Mouse (Mus musculus): ENCODE results near the gene Hsd17b3. TPM values are rescaled to one million over a fixed set of nuclear protein-coding genes. Genes with fewer than 3 reads are reported as not detected.

The Hsd17b3 gene
- polyA plus RNA-seq, 1 experiment from 2014 or later = not detected

DNA sequence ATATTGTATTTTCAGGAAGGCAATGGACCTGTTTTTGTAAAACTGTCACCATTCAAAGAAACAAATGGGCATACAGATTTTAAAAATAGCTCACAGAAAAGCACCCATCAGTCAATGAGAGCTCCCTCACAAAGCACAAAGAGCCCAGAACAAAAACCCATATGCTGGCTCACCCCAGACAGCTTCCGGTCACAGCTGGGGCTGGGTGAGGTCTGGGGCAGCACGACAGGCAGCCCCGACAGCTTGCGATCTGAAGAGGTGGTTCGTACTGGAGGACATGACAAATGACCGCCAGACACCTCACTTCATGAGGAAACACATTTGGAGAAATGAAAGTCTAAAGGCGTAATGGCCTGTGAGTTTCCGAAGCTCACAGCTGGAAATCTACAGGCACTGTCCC, 18.5 kb upstream of the Hsd17b3 start:
- Histone ChIP-seq H3K27me3 (no peaks in the 10 kb centered on the region), H3K36me3 (no peaks in the 10 kb centered on the region), H3K4me3 (no peak overlapping the region), H3K9me3 (replicated peaks) (no peaks in the 10 kb centered on the region), H3K9ac (no peak overlapping the region), H3K27ac (no peak overlapping the region), H3K4me1 (replicated peaks) (peaks cover 2% of the 10 kb centered on the region; the same call in 1 of the 2 replicates), H3K4me2 (no peak overlapping the region; the same call in 1 of the 2 replicates)
- 46% methylated on average over 8 of the region's 8 CpGs for WGBS
- no peak for ATAC-seq (replicated peaks; ENCODE audit: insufficient number of reproducible peaks, insufficient read depth, low FRiP score, low read depth)

DNA sequence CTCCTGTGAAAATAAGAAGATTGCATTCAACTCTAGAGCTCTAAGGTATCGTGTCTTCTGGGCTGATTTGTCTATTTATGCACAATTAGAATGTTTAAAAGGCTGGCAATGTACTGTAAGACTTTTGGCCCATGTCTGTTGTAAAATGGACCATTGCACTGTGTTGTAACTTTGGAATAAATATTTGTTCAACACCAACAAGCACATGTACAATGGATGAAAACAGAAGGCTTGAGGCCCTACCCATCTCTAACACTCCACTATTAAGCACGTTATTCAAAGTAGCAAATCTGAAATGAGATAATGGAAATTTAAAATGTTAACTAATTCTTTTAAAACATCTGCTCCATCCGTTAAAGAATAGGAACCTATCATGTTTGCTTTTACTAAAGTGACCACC, 18.1 kb upstream of the Hsd17b3 start:
- H3K36me3 ChIP-seq = no peaks in the 10 kb centered on the region
- ATAC-seq (replicated peaks; ENCODE audit: insufficient number of reproducible peaks, insufficient read depth, low FRiP score, low read depth) = no peak
- no peak overlapping the region for H3K4me3 ChIP-seq
- H3K27me3 ChIP-seq = no peaks in the 10 kb centered on the region
- H3K4me2 ChIP-seq = no peak overlapping the region; the same call in 1 of the 2 replicates
- WGBS = 68% methylated on average over 3 of the region's 3 CpGs
- H3K9ac ChIP-seq = no peak overlapping the region
- no peaks in the 10 kb centered on the region for H3K9me3 ChIP-seq (replicated peaks)
- H3K27ac ChIP-seq = no peak overlapping the region
- H3K4me1 ChIP-seq (replicated peaks) = peaks cover 2% of the 10 kb centered on the region; the same call in 1 of the 2 replicates

GRCm38 (mm10) chr13:64105690-64106089, 16.7 kb upstream of the Hsd17b3 start:
- Histone ChIP-seq H3K9ac (no peak overlapping the region), H3K4me2 (no peak overlapping the region), H3K4me3 (no peak overlapping the region), H3K27me3 (no peaks in the 10 kb centered on the region), H3K9me3 (replicated peaks) (no peaks in the 10 kb centered on the region), H3K4me1 (replicated peaks) (peaks cover 2% of the 10 kb centered on the region; the same call in 1 of the 2 replicates), H3K27ac (no peak overlapping the region), H3K36me3 (no peaks in the 10 kb centered on the region)
- no peak for ATAC-seq (replicated peaks; ENCODE audit: insufficient number of reproducible peaks, insufficient read depth, low FRiP score, low read depth)
- WGBS = 61% methylated on average over 3 of the region's 3 CpGs

DNA sequence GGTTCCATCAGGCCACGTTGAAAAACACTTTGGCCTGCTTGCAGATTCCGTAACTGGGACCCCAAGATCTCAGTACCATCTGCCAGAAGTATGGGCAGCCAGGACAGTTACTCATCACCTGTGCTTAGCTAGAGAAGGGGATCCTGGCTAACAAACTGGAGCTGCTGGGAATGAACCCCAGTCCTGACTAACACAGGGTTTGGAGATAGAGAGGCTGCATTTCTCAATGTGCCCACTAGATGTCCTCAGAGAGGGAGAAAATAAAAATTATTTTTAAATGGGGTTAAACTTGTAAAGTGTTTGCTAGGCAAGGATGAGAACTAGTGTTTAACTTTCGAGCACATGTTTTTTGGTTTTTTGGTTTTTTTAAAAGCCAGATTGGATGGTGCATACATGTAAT, 11.2 kb upstream of the Hsd17b3 start:
- Histone ChIP-seq H3K27ac (no peak overlapping the region), H3K4me2 (no peak overlapping the region), H3K4me3 (no peak overlapping the region), H3K4me1 (replicated peaks) (no peaks in the 10 kb centered on the region), H3K9me3 (replicated peaks) (no peaks in the 10 kb centered on the region), H3K9ac (no peak overlapping the region), H3K27me3 (no peaks in the 10 kb centered on the region), H3K36me3 (no peaks in the 10 kb centered on the region)
- no peak for ATAC-seq (replicated peaks; ENCODE audit: insufficient number of reproducible peaks, insufficient read depth, low FRiP score, low read depth)
- 67% methylated on average over 3 of the region's 3 CpGs for WGBS

DNA sequence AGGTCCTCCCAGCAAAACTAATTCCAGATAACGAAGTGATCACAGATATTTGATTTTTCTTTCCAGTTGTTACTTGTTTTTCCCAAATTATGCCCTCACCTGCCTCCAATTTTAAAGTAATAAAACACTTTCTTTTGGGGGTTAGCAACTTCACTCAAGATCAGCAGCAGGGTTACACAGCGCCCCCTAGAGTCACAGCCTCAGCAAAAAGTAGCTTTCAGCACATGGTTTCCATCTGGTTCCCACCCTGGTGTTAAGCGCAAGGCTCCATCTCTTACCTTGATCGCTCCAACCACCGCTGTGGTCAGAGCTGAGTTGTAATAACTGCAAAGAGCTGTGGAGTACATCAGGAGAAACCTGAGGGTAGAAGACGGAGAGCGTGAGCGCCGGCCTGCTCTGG, 10.0 kb upstream of the Hsd17b3 start:
- H3K9ac ChIP-seq = no peak overlapping the region
- H3K27ac ChIP-seq = no peak overlapping the region
- no peak overlapping the region for H3K4me2 ChIP-seq
- no peak overlapping the region for H3K4me3 ChIP-seq
- WGBS = 77% methylated on average over 9 of the region's 9 CpGs
- H3K9me3 ChIP-seq (replicated peaks) = no peaks in the 10 kb centered on the region
- H3K27me3 ChIP-seq = no peaks in the 10 kb centered on the region
- H3K4me1 ChIP-seq (replicated peaks) = no peaks in the 10 kb centered on the region
- H3K36me3 ChIP-seq = no peaks in the 10 kb centered on the region
- ATAC-seq (replicated peaks; ENCODE audit: insufficient number of reproducible peaks, insufficient read depth, low FRiP score, low read depth) = no peak

DNA sequence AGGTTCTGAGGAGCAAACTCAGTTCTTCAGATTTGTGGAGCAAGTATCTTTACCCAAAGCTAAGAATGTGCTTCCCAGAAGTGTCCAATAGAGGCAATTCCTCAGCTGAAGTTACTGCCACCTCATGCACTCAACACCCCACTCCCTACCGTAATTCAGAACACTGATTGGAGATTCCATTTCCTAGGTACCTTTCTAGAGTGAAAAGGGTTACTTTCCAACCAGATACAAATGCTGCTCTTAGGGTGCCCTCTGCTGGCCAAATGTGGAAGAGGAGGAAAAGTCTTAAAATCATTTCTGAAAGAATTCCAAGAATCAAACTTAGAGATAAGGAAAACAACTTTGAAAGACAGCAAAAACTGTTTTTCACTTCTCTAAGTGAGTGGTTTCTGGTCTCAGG, 4.3 kb upstream of the Hsd17b3 start:
- H3K4me1 ChIP-seq (replicated peaks) = peaks cover 4% of the 10 kb centered on the region; the same call in 1 of the 2 replicates
- H3K36me3 ChIP-seq = no peaks in the 10 kb centered on the region
- 0% methylated on average over 1 of the region's 1 CpGs for WGBS
- H3K4me2 ChIP-seq = 0 out of 2 replicates have a peak overlapping the region, but pooled peaks have one; percentile 9
- H3K9ac ChIP-seq = no peak overlapping the region
- ATAC-seq (replicated peaks; ENCODE audit: insufficient number of reproducible peaks, insufficient read depth, low FRiP score, low read depth) = no peak
- H3K27me3 ChIP-seq = no peaks in the 10 kb centered on the region
- no peaks in the 10 kb centered on the region for H3K9me3 ChIP-seq (replicated peaks)
- no peak overlapping the region for H3K27ac ChIP-seq
- H3K4me3 ChIP-seq = no peak overlapping the region

DNA sequence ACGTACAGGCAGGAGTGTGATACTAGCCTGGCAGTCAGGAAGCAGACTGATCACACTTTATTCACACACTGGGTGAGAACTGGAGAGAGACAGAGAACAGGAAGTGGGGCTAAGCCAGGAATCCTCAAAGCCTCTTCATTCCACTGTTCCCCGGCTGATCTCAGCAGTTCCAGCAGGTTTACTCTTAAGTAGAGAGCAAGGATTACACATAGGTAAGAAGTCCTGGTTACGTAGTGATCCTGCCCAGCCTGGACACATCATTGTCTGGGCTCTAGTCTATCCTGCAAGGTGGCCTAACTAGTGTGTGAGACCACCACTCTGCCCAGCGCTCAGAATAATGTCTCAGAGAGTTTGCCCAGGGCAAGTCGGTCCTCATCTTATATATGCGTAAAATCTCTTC, 3.7 kb upstream of the Hsd17b3 start:
- no peaks in the 10 kb centered on the region for H3K9me3 ChIP-seq (replicated peaks)
- no peak overlapping the region for H3K4me2 ChIP-seq
- H3K4me1 ChIP-seq (replicated peaks) = peaks cover 4% of the 10 kb centered on the region; the same call in 1 of the 2 replicates
- no peak overlapping the region for H3K9ac ChIP-seq
- no peak overlapping the region for H3K27ac ChIP-seq
- no peaks in the 10 kb centered on the region for H3K36me3 ChIP-seq
- ATAC-seq (replicated peaks; ENCODE audit: insufficient number of reproducible peaks, insufficient read depth, low FRiP score, low read depth) = no peak
- H3K27me3 ChIP-seq = no peaks in the 10 kb centered on the region
- 59% methylated on average over 6 of the region's 6 CpGs for WGBS
- no peak overlapping the region for H3K4me3 ChIP-seq

DNA sequence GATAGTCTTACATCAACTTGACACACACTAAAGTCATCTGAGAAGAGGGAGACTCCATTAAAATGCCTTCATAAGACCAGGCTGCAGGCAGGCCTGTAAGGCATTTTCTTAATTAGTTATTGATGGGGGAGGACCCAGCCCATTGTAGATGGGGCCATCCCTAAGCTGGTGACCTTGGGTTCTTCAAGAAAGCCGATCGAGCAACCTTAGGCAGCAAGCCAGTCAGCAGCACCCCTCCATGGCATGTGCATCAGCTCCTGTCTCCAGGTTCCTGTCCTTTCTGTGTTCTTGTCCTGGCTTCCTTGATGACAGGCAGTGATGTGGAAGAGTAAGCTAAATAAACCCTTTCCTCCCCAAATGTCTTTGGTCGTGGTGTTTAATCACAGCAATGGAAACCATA, 3.1 kb upstream of the Hsd17b3 start:
- H3K27ac ChIP-seq = no peak overlapping the region
- H3K4me2 ChIP-seq = no peak overlapping the region
- no peak overlapping the region for H3K4me3 ChIP-seq
- no peaks in the 10 kb centered on the region for H3K36me3 ChIP-seq
- ATAC-seq (replicated peaks; ENCODE audit: insufficient number of reproducible peaks, insufficient read depth, low FRiP score, low read depth) = no peak
- H3K9me3 ChIP-seq (replicated peaks) = no peaks in the 10 kb centered on the region
- 60% methylated on average over 3 of the region's 3 CpGs for WGBS
- H3K27me3 ChIP-seq = no peaks in the 10 kb centered on the region
- H3K4me1 ChIP-seq (replicated peaks) = peaks cover 4% of the 10 kb centered on the region; the same call in 1 of the 2 replicates
- no peak overlapping the region for H3K9ac ChIP-seq

GRCm38 (mm10) chr13:64091006-64091405, 2.0 kb upstream of the Hsd17b3 start:
- H3K4me2 ChIP-seq = no peak overlapping the region
- 73% methylated on average over 7 of the region's 7 CpGs for WGBS
- H3K27me3 ChIP-seq = no peaks in the 10 kb centered on the region
- H3K9ac ChIP-seq = no peak overlapping the region
- no peak for ATAC-seq (replicated peaks; ENCODE audit: insufficient number of reproducible peaks, insufficient read depth, low FRiP score, low read depth)
- H3K4me3 ChIP-seq = no peak overlapping the region
- peaks cover 4% of the 10 kb centered on the region; the same call in 1 of the 2 replicates for H3K4me1 ChIP-seq (replicated peaks)
- no peaks in the 10 kb centered on the region for H3K9me3 ChIP-seq (replicated peaks)
- no peaks in the 10 kb centered on the region for H3K36me3 ChIP-seq
- no peak overlapping the region for H3K27ac ChIP-seq

GRCm38 (mm10) chr13:64090278-64090677, 1.2 kb upstream of the Hsd17b3 start:
- peaks cover 4% of the 10 kb centered on the region; the same call in 1 of the 2 replicates for H3K4me1 ChIP-seq (replicated peaks)
- H3K9ac ChIP-seq = no peak overlapping the region
- no peak overlapping the region for H3K4me2 ChIP-seq
- H3K4me3 ChIP-seq = no peak overlapping the region
- no peaks in the 10 kb centered on the region for H3K27me3 ChIP-seq
- no peaks in the 10 kb centered on the region for H3K36me3 ChIP-seq
- no peaks in the 10 kb centered on the region for H3K9me3 ChIP-seq (replicated peaks)
- H3K27ac ChIP-seq = no peak overlapping the region
- WGBS = 76% methylated on average over 5 of the region's 5 CpGs
- no peak for ATAC-seq (replicated peaks; ENCODE audit: insufficient number of reproducible peaks, insufficient read depth, low FRiP score, low read depth)

DNA sequence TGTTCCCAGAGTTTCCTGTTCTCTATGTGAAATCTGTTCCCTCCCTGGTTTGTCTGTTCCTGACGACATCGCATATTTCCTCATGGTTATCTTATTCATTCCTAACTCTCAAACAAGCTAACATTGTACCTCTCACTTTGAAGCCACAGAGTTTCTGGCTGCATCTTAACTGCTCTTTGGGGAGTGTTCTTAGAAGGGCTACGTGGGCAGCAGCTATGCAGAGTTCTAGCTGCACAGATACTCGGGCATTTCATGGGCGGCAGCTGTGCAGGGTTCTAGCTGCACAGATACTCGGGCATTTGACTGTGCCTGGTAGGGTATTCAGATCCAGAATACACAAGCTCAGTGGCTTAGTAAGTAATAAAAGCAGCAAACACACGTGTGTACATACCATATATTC, 973 bp downstream of the Hsd17b3 start:
- no peak overlapping the region for H3K4me3 ChIP-seq
- H3K4me2 ChIP-seq = no peak overlapping the region
- no peaks in the 10 kb centered on the region for H3K36me3 ChIP-seq
- H3K27ac ChIP-seq = no peak overlapping the region
- WGBS = 52% methylated on average over 7 of the region's 7 CpGs
- no peak for ATAC-seq (replicated peaks; ENCODE audit: insufficient number of reproducible peaks, insufficient read depth, low FRiP score, low read depth)
- no peak overlapping the region for H3K9ac ChIP-seq
- H3K4me1 ChIP-seq (replicated peaks) = no peaks in the 10 kb centered on the region
- H3K9me3 ChIP-seq (replicated peaks) = no peaks in the 10 kb centered on the region
- no peaks in the 10 kb centered on the region for H3K27me3 ChIP-seq

DNA sequence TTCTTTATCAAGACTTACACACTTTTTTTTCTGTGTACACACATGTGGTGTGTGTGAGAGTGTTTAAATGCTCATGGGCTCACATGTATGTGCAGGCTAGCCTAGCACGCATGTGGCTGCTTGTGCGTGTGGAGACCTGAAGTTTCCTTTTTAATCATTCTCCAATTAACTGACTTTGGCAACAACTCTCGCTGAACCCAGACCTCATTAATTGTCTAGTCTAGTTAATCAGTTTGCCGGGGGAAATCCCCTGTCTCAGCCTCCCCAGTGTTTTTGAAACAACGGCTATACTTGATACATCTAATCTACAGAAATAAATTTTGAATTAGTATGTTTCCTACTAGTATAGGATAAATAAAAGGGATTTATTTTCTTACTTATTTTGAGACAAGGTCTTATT, 3.0 kb downstream of the Hsd17b3 start:
- ATAC-seq (replicated peaks; ENCODE audit: insufficient number of reproducible peaks, insufficient read depth, low FRiP score, low read depth) = no peak
- Histone ChIP-seq H3K9me3 (replicated peaks) (no peaks in the 10 kb centered on the region), H3K4me3 (no peak overlapping the region), H3K27ac (no peak overlapping the region), H3K27me3 (no peaks in the 10 kb centered on the region), H3K36me3 (no peaks in the 10 kb centered on the region), H3K4me2 (no peak overlapping the region), H3K4me1 (replicated peaks) (peaks cover 10% of the 10 kb centered on the region), H3K9ac (no peak overlapping the region)
- 84% methylated on average over 5 of the region's 5 CpGs for WGBS
